Mouse (Mus musculus): ENCODE results near the gene Tent4b.

Tent4b gene

GRCm38 (mm10) chr8:88228286-88228685 is 29.3 kb downstream of the Tent4b start:
- no peak for DNase-seq (ENCODE audit: low read depth, low spot score)

- DNase-seq (ENCODE audit: low read depth, low spot score): no peak
Measured at GRCm38 (mm10) chr8:88228800-88229199, 29.8 kb downstream of the Tent4b start.

- no peak for DNase-seq (ENCODE audit: low read depth, low spot score)
Measured at GRCm38 (mm10) chr8:88236666-88237065, 37.7 kb downstream of the Tent4b start.

GRCm38 (mm10) chr8:88237606-88238005 is 38.6 kb downstream of the Tent4b start:
- DNase-seq (ENCODE audit: low read depth, low spot score): no peak

GRCm38 (mm10) chr8:88239277-88239676 is 40.3 kb downstream of the Tent4b start:
- DNase-seq (ENCODE audit: low read depth, low spot score): no peak

GRCm38 (mm10) chr8:88241871-88242270 is 42.9 kb downstream of the Tent4b start:
- DNase-seq (ENCODE audit: low read depth, low spot score): no peak

GRCm38 (mm10) chr8:88244298-88244697 is 45.3 kb downstream of the Tent4b start:
- peak; percentile 69 for DNase-seq (ENCODE audit: low read depth, low spot score)

GRCm38 (mm10) chr8:88252791-88253190 is 53.8 kb downstream of the Tent4b start:
- peak; percentile 59 for DNase-seq (ENCODE audit: low read depth, low spot score)

GRCm38 (mm10) chr8:88254957-88255356 is 55.9 kb downstream of the Tent4b start:
- DNase-seq (ENCODE audit: low read depth, low spot score): no peak

GRCm38 (mm10) chr8:88258024-88258423 is 59.0 kb downstream of the Tent4b start:
- no peak for DNase-seq (ENCODE audit: low read depth, low spot score)

- DNase-seq (ENCODE audit: low read depth, low spot score): no peak
Measured at GRCm38 (mm10) chr8:88258544-88258943, 59.5 kb downstream of the Tent4b start.

- no peak for DNase-seq (ENCODE audit: low read depth, low spot score)
Measured at GRCm38 (mm10) chr8:88260466-88260980, 61.5 kb downstream of the Tent4b start.

- DNase-seq (ENCODE audit: low read depth, low spot score): peak; percentile 49
Measured at GRCm38 (mm10) chr8:88262831-88263635, 64.0 kb downstream of the Tent4b start.

- DNase-seq (ENCODE audit: low read depth, low spot score): peak; percentile 42
Measured at GRCm38 (mm10) chr8:88265511-88265910, 66.5 kb downstream of the Tent4b start.

- peak; percentile 81 for DNase-seq (ENCODE audit: low read depth, low spot score)
Measured at GRCm38 (mm10) chr8:88266170-88266800, 67.3 kb downstream of the Tent4b start.

- DNase-seq (ENCODE audit: low read depth, low spot score): no peak
Measured at GRCm38 (mm10) chr8:88266801-88267403, 67.9 kb downstream of the Tent4b start.

- no peak for DNase-seq (ENCODE audit: low read depth, low spot score)
Measured at GRCm38 (mm10) chr8:88269107-88269875, 70.3 kb downstream of the Tent4b start.

GRCm38 (mm10) chr8:88270086-88270485 is 71.1 kb downstream of the Tent4b start:
- peak; percentile 61 for DNase-seq (ENCODE audit: low read depth, low spot score)

- DNase-seq (ENCODE audit: low read depth, low spot score): peak; percentile 79
Measured at GRCm38 (mm10) chr8:88272231-88273050, 73.4 kb downstream of the Tent4b start, which contains the start of gene Adcy7. Gene Adcy7, plus strand, starts transcription at chr8:88272403.

GRCm38 (mm10) chr8:88273051-88273430 is 74.0 kb downstream of the Tent4b start:
- no peak for DNase-seq (ENCODE audit: low read depth, low spot score)

- DNase-seq (ENCODE audit: low read depth, low spot score): no peak
Measured at GRCm38 (mm10) chr8:88274090-88274489, 75.1 kb downstream of the Tent4b start.
